Mouse (Mus musculus): ENCODE measurements around the gene Usp8.

Usp8 gene

DNA sequence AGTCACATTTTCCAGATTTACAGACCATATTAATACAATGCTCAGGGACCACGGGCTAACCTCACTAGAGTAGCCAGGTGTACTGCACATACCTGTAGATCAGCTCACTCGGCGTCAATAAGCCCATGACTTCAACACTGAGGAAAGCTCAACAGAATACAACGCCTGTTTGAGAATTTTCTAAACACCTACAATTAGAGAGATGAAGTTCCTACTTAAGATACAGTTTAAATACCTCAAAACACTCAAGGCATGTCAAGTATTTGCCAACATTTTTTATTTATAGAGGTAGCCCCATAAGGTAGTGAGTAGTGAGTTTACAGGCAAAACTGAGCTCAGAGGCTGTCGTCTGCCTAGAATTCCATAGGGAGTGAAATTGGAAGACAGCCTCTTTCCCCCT is 36.3 kb downstream of the Usp8 start:
- no peak for DNase-seq

DNA sequence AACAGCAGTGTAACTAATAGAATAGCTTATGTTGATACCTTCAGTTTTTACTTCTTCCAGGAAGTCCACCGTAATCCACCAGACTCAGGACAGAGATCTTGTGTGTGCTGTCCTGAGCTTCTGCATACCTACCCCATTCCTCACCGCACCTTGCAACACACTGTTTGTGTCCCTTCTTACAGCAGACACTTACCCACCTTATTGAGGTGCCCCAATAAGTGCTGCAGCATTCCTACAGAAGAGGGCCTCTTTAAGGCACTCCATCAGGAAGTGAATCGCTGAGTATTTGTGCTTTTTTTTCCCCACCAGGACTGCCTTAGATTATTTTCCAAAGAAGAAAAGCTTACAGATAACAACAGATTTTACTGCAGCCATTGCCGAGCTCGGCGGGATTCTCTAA is 48.5 kb downstream of the Usp8 start:
- DNase-seq = no peak

DNA sequence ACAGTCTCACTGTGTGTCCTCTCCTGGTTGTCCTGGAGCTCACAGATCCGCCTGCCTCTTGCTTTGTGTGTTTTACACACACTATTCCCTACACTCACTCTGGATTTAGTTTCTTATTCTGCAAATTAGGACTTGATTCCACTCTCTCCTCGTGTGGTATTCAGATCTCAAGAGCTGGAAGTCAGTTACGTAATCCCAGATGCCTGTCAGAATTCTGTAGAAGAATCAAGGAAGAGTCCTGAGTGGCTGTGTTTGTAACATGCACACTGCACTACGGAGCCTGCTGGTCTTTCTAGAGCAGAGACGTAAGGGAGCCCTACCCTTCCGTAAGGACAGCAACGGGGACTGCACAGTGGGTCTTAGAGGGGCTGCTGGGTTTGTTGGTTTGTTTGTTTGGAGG is 52.2 kb downstream of the Usp8 start:
- no peak for DNase-seq

DNA sequence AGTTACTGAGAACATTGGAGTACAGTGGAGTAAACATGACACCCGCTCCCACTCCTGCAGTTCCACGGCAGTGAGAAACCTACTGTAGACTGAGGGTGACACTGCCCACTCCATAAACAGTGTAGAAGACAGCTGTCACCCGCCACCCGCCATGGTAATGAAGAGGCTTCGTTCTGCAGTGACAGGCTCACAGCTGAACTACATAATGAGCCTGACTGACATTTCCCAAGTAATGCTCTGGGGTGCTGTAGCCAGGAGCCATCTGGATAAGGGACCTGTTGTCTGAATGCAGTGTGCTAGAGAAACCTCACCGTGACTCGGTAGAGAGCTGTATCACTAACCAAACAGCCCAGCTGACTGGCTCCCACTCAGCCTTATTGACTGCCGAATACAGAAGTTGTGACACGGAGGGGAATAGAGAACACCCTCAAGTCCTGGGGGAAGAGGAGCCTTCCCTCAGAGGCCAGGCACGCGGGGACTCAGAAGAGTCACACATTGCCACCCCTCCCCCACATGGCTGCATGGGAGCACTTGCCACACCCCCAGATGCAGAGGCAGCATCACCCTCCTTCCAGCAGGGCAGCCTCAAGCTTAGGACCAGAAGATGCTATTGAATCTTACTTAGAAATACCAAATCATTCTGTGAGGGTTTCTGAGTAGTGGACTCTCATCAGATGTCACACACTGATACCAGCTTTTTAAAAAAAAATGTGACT is 58.9 kb downstream of the Usp8 start:
- peak in 1 of 2 experiments; percentile 12 for DNase-seq

DNA sequence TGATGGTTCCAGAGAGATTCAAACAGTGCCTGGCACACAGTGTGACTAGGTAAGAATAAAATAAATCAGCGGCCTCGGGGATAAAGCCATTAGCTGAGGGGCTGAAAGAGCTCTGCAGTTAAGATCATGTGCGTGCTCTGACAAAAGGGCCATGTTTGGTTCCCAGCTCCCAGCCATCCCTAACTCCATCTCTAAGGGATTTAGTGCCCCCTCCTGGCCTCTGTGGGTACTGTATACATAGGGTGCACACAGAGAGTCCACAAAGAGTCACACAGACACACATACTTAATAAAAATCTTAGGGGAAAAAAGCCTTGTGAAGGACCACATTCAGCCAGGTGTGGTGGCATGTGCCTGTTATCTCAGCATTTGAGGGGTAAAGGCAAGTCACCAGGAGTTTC is 60.5 kb downstream of the Usp8 start:
- no peak for DNase-seq

DNA sequence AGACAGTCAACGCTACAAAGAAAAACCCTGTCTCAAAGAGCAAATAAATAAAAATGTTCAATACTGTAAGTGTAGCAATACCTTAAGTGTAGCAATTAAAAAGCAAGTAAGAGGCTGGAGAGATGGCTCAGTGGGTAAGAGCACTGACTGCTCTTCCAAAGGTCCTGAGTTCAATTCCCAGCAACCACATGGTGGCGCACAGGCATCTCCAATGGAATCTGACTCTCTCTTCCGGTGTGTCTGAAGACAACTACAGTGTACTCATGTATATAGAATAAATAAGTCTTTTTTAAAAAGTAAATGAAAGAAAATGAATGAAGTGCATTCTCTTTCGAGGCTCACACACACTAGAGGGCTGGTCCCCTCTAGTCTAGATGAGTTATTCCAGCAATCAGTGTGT is 61.1 kb downstream of the Usp8 start:
- peak in 1 of 2 experiments; percentile 27 for DNase-seq

DNA sequence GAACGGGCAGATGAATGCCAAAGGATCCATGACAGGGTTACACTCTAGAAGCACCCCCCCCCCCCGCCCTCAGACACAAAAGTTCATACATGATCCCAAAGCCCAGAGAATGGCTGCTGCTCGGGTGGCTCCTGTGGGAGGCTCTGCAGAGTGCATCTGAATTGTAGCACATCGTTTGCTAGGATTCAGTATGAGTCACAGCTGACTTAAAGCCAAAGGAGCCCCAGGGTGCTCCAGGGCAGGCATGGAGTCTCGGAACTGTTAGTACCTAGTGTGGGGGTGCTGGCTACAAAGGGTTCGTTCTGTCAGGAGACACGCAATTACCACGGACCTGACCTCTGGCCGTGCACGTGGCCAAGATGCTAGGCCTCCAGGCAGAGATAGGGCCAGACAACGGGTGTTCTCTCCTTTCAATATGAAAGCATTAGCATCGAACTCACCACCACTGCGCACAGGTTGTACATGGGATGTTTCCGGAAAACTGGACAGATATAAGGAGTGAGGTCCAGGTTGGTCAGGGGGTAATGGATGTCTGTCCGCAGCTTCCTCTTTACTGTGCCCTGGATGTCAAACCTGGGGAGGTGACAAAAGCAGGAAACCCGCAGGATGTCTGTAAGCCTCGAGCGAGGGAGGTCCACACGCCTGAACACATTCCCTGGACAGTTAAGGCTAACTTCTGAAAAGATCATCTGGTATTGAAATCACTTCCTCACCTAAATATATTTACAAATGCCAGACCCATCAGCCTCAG is 62.5 kb downstream of the Usp8 start:
- no peak for DNase-seq

DNA sequence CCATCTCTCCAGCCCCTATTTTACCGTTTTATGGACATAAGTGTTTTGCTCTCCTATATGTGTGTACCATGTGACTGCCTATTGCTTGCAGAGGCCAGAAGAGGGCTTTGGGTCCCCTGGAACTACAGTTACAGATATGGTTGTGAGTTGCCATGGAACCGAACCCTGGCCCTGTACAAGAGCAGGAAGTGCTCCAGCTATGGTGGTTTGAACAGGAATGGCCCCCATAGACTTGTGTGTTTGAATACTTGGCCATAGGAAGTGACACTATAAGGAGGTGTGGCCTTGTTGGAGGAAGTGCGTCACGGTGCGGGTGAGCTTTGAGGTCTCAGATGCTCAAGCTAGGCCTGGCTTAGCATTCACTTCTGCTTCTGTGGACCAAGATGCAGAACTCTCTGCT is 65.1 kb downstream of the Usp8 start:
- no peak for DNase-seq

DNA sequence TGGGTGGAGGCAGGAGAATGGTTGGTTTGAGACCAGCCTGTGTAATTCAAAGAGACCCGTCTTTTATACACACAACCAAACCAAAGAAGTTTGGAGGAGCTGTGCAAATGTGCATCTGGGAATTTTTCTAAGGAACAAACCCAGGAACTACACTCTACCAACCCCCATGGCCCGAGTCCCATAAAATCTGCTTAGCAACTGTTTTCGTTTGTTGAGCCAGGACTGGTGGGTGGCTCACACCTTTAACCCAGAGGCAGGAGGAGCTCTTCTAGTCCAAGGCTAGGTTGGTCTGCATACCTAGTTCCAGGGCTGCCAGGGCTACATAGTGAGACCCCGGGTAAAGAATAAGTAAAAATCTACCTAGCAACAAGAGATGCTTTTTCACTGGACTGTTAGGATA is 68.8 kb downstream of the Usp8 start:
- DNase-seq = no peak

DNA sequence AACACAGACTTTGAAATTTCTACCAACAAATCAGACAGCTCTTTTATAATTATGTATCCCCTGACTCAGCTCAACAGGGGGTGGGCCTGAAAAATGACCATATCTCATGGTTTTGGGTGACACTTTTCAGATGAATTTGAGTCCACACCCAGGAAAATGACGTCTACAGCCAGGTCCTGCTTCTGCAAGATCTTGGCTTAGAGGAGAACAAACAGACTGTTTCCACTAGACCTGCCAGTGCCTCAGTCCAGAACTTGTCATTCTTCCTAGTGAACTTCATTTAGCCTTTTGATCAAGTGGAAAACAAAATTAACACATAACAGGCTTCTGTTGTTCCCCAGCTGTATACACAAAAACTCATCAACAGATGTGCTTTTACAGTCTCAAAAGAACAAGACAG is 69.3 kb downstream of the Usp8 start:
- DNase-seq = no peak

DNA sequence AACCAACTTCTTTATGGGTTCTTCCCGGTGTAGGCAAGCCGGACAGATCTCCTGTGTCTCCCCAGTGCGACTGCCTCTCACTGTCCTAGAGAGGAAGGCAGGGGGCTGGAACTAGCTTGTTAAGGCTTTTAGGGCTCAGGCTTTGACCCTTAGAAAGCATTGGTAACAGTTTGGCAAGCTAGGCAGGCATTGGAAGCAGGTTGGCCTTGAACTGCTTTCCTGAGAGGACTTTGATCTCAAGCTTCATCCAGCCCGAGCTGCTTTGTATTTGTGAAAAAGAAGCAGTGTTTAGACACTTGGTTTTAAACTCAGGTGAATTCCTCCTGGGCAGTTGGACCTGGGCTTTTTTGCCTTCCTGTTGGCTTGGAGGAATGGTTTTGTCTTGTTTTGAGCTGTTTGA is 71.7 kb downstream of the Usp8 start:
- no peak for DNase-seq

DNA sequence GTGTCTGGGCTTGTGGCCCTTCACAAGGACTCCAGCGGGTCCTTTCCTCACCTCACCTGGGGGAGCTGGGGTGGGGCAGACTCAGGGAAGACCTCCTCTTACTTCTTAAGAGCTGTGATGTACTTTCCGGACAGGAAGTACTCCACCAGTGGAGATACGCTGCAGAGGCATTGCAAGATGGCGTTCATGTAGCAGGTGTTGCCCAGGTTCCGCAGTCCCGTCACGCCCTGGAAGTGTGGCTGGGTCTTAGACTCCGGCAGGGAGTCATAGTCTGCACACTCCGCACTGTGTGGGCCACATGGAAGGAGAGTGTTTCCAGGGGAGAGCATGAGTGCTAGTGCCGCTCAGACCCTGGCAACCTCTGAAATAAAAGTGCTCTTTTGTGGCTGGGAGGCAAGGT is 73.2 kb downstream of the Usp8 start:
- DNase-seq = no peak

DNA sequence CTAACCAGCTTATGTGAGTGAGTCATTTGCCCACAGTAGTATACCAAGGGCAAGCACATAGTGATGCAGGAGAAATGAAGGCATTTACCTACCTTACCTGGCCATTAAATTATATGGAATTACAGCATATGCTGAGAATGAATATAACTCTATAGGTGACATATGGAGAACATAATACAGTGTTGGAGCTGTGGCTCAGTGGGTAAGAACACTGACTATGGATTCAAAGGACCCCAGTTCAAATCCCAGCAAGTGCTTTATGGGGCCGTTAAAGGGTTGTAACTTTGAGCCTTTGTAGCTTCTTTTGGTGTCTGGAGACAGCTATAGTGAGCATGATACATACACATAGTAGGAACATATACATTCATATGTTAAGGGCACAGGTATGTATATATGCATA is 74.3 kb downstream of the Usp8 start:
- no peak for DNase-seq

DNA sequence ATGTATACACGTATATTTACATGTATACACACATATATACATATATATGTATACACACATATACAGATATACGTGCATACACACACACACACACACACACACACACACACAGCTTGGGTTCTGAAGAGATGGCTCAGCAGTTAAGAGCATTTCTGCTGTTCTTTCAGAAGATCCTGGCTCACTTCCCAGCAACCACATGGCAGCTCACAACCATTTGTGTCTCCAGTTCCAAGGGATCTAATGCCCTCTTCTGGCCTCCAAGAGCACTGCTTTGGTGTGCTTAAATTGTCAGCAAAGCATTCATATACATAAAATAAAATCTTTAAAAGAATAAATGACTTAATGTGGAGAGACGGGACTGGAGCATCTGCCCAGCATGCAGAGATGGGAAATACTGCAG is 75.3 kb downstream of the Usp8 start:
- peak; percentile 80 to 83 for DNase-seq

DNA sequence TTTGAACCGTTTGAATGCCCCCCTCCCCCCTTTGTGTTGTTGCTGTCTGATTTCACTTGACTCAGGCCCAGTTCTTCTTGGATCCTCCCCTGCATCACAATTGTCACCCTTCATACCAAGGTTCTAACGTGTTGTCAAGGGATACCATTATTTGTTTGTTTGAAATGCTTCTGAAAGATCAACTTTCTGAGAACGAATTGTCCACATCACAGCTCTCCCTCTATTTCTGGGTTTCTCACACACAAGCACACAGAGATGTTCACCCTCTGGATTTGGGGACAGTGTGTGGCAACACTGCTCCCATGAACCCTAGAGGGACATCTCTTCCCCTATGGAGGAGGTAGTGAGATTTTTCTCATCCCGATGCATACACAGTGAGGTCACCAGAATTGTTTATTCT is 76.2 kb downstream of the Usp8 start, which contains the start of gene Usp50:
Gene Usp50, minus strand, starts transcription at position 101 of the 400 bp plus-strand sequence.
- no peak for DNase-seq

DNA sequence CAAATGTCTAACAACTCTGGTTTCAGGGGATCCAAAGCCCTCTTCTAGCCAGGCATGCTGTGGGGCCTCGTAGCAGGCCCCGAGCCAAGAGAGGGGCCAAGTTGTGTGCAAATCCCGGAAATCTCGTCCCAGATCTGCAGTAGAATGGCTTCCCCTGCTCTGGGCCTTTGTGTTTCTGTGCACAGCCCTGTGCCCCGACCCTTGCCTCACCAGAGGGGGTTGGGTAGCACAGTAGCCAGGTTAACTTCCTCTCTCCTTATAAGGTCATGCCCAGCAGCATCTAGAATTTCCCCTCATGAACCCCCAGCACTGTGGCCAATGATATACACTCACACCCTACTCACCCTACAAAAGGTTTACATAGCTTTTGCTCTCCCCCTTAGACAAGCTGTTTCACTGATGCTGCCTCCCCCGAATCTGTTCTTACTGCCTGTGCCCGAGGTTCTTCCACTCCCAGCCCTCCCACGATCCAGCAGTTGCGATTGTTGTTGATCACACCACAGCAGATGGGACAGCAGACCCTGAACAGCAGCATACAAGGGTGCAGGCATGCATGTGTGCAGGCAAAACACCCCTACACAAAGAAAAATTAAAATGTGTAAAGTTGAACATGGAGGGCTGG is 80.7 kb downstream of the Usp8 start:
- DNase-seq = no peak

DNA sequence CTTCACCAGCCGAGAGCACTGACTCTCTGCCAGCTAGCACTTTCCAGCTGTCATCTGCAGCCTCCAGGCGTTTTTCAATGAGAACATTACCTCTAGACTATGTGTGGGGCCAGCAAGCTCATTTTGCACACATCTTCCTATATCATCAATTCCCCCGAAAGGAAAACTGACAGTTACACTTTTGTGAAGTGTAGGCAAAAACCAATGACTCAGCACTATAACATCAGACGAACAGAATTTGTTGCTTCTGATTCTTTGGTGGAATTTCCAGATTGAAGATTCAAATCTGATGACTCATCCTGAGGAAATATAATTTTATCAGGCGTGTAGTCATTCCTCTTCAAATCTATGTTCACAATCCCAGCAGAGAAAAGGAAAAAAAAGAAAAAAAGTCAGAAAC is 85.5 kb downstream of the Usp8 start:
- no peak for DNase-seq

DNA sequence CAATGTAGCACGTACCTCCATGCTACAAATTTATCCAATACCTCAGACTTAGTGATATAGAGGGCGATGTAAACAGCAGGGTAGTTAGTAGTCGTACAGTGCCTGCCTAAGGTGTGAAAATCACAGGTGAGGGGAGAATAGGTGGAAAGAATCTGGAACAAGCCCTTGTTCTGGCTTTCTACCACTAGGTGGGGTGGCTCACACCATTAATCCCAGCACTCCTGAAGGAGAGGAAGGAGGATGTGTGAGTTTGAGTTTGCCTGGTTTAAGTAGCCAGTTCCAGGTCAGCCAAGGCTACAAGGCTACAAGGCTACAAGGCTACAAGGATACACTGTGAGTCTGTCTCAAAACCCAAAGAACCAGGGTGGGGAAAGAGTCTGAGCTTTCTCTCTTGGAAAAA is 88.6 kb downstream of the Usp8 start:
- no peak for DNase-seq

DNA sequence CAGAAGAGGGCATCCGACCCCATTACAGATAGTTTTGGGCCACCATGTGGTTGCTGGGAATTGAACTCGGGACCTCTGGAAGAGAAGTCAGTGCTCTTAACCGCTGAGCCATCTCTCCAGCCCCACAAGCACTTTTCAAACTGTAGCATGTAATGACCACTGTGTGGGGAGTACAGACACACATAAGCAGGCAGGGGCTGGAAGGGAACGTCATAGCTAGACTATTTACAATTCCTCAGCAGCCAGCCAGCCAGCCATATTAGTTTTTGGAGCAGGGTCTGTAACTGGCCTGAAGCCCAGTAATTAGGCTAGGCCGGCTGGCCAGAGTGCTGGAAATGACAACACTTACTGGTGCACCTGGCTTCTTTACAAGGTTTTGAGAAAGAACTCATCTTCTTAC is 91.3 kb downstream of the Usp8 start:
- no peak for DNase-seq

DNA sequence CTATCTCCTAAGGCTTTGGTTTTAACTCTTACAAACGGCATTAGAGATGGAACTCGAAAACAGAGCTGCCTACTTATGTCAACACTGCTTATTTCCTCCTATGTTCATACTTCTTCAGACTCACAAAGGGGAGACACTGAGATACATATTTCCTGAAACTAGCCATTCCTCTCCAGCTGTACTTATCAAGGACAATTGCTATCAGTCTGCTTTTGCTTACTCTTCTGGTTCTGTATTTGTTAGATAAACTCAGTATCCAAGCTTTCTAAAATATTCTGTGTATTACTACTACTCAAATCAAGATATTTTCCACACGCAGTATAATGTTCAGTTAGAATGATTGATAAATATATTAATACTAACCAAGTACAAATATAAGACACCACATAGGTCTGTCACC is 94.9 kb downstream of the Usp8 start:
- no peak for DNase-seq

Data from kidney, postnatal 25 days (tissue).